Mouse (Mus musculus) adipocyte (in vitro differentiated cells): ENCODE measurements around the gene Zfp385b.

Source experiments
- DNase-seq: peaks from one replicate; pipeline ENCODE4 v3.0.0-alpha.2; 2016; ENCODE audit warnings: low spot score

Zfp385b gene

DNA sequence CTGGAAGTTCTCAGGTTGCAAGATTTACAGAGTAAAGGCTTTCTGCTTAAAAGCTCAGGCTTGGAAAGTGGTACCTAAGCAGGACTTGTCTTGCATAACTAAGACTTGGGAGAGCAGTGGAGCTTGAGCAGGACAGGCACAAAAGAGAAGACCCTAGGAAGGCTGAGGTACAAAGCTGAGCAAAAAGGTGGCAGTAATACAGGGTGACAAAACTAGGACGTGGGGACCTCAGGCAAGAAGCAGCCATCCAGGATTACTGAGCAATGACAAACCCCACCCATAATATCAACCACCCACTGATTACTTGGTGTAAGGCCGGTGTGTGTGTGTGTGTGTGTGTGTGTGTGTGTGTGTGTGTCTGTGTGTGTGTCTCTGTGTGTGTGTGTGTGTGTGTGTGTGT lies 114.0 kb downstream of the Zfp385b start:
- no peak for DNase-seq

DNA sequence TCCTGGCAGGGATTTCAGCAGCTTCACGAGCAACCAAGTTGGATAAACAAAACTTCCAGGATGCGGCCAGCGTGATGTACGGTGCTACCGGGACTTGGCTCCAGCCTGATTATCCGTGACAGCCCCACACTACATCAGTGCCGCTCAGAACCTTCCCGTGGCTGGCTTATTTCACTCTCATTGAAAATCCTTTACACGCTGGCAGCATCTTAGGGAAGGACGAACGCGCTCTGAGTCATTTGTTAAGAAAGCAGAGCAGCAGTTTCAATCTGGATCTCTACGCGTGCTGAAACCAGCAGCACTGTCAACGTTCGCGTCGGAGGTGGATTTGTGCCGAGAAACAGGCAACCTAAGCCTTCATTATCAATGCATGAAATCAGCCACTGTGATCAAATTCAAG lies 116.4 kb downstream of the Zfp385b start:
- DNase-seq = no peak

DNA sequence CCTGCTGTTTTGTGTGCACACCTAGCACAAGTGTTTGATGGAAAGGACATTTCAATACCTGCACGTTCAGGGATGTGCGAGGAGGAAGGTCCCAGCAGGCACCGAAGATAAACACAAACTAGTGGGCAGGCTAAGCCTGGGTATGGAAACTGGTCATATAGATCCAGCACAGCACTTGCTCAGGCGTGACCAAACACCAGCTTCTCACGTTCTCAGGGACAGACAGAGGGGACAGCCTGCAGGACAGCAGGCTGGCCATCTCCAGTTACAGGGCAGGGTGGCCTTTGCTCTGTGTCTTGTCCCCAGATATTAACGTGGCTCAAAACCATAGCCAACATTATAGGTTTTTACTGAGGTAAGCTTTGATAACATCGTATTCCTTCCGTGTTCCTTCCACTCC lies 128.3 kb downstream of the Zfp385b start:
- no peak for DNase-seq

DNA sequence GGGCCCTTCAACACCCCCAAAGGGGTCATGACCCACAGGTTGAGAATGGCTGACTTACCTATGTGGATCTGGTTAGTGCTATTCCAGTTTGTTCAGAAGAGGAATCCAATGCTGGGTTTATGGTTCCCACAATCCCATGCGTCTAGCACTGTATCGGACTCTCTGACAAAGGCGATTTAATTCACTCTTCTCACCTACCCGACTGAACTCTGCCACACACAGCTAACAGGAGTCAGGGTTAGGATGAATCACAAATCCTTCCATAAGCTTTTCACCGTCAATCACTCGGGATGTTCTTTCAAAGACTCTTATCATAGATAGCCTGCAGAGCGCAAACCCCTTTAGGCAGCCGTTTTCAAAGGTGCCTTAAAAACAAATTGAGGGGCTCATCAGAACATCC lies 129.1 kb downstream of the Zfp385b start:
- no peak for DNase-seq

DNA sequence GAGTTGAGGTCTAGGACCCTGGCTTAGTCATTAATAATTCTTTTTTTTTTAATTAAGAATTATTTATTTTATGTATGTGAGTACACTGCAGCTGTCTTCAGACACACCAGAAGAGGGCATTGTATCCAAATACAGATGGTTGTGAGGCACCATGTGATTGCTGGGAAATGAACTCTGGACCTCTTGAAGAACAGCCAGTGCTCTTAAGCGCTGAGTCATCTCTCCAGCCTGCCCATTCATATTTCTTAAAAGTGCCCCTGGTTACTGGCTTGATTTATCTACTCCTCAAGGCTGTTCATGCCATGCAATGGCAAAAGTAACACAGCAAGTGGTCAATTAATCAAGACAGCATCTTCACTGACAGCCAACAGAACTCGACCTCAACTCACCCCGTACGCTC lies 130.8 kb downstream of the Zfp385b start:
- DNase-seq = peak; percentile 29

DNA sequence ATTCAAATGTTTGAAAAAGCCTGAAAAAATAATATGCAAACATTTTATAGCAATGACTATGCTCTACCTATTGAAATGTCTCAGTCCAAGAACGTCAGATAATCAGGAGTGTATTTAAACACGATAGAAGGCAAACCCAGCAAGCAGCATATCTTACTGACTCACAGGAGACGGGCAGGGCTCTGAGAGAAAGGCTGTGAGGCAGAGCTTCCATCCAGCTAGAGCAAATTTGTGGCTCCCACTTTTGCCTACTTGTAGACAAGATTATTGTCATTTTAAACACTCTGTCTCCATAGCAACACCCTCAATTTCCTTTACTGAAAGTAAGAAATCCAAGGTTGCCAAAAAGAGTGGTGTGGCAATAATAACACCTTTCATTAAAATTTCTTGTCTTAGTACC lies 135.4 kb downstream of the Zfp385b start:
- DNase-seq = no peak

DNA sequence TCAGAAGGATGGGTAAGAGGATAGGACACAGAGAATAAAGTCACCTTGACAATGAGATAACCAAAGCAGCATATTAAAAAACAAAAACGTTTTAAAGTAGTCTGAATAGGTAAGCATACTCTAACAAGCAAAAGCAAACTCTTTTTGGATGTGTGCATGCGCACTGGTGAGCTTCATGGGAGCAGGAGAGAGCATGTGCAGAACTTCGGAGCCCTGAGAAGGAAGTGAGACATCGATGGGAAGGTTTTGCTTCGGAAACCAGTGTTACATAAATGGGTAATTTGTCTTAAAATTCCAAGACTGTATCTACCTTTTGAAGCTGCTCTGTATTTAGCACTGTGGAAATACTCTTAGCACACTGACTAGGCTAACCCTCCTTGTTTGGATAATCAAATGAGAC lies 137.2 kb downstream of the Zfp385b start:
- no peak for DNase-seq

DNA sequence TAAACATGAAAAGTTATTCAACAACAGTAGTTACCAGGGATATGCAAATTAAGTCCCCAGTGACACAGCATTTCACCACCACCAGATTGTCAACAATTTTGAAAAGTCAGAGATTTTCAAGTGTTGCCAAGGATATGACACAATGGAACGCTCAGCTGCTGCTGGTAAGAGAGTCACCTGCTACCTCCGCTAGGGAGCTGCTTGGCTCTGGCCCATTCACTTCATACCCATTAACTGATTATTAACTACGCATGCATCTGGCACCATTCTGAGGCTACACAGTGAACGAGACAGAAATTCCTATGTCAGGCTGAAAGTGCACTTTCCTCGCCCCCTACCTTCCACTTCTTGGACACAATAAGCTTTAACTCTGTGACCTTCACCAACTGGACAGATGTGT lies 137.7 kb downstream of the Zfp385b start:
- DNase-seq = no peak

DNA sequence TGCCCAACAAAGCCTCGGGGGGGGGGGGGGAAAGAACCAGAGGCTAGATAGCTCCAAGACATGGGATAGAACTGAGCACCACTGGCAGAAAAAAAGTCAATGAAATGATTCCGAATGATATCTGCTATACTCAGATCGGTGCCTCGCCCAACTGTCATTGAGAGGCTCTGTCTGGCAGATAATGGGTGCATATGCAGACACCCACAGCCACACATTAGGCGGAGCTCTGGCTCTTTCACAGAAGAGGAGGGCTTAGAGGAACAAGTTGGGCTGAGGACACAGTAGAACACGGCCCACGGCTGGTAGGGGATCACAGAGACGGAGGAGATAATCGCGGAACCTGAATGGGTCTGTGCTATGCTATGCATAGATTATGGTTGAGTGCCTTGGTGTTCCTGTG lies 145.7 kb downstream of the Zfp385b start:
- no peak for DNase-seq

DNA sequence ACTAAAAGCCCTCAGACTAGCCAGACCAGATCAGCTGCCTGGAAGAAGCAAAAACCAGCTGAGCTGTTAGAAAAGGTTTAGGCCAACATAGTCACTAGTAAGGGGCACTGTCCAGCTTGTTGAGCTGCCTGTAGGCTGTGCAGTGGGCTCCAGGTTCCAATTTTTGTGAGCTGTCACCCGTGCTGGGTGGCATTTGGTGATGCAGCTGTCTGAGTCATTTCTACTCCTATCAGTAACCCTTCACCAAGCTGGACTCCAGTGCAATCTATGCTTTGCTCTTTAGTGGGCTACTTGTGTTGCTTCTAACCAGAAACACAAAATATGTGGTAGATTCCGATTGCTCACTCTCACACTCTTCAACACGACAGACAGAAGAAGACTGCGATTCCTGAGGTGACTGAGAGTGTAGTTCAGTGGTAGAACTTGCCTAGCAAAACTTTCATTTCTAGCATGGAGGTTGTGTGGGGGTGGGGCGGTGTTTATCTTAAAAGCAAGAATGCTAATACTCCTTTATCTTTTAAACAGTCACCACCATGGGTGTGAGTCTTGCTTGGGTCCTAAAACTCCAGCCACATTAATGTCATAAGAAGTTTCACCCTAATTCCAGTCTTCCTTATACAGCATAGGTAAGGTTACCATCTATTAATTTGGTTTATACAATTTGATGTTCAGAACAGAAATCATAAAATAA lies 147.1 kb downstream of the Zfp385b start:
- no peak for DNase-seq

DNA sequence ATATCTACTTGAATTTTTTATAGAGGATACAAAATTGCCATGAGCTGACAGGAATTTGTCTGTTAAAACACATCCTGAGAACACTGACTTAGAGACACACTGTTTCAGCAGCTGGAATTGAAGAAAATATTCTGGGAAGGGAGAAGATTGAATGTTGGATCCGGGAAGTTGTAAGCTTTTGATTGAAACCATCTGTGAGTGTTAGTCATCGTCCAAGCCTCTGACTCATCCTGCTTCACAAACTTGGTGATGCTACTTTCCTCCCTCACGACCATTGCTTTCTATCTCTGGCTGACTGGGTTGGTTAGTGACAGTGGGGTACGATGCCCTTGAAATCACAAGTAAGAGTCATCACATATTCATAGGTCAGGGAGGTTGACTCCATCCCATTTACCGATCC lies 157.3 kb downstream of the Zfp385b start:
- DNase-seq = no peak

DNA sequence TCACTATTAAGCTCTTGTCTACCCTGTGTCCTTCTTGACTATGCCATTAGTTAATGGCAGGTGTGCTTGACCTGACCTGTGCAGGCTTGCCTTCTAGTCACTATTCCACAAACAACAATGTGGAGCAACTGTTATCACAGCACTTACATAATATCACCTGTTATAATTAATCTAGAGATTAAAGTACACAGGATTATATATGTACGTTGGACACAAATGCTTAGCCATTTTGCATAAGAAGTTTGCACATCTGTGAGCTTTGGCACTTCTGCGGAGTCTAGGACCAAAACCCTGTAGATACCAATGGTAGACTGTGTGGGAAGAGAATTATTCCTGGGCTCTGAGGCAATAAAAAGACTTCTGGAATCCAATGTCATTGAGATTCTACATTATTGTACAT lies 165.8 kb downstream of the Zfp385b start:
- no peak for DNase-seq

DNA sequence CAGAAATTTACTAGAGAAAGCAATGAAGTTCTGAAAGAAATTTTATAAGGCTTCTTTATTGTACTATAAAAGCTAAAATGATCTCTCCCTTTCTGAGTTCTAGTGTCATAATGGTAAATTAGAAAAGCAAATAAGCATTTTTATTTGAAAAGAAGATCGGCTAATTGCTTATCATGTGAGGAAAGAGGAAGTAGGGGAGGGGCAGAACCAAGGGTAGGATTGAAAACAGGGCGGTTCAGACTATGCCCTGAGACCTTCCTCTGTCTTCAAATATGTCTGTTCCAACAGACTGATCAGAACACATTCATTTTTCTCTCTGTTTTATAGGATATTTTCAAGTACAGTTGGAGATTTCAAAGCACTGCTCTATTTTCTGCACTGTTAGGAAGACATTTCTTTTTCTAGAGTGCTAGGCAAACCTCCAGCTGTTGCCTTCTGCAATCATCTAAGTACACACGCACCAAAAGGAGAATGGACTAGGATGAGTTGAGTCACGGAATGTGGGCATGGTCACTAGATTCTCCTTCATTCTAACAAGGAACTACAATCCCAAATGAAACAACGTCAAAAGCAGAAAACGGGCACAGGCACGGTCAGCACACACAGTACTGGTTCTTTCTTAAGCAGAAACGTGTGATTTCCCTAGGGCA lies 177.8 kb downstream of the Zfp385b start:
- DNase-seq = no peak

DNA sequence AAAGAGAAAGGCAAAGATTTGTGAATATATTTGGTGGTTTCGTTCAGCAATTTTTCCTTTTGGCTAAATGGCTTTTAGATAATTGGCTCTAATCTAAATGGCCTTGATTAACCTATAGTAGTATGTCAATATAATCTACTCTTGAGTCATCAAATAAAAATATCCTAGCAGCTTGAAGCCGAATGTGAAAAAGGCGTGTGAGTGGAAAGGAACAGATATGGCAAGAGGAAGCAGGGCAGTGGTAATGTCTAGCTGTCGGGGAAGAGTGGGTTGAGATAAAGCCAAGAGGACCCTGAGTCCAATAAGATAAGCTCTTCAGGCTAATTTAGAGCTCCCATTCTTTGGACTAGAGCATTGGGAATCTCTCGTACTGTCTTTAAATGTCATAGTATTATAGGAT lies 179.4 kb downstream of the Zfp385b start:
- DNase-seq = no peak

DNA sequence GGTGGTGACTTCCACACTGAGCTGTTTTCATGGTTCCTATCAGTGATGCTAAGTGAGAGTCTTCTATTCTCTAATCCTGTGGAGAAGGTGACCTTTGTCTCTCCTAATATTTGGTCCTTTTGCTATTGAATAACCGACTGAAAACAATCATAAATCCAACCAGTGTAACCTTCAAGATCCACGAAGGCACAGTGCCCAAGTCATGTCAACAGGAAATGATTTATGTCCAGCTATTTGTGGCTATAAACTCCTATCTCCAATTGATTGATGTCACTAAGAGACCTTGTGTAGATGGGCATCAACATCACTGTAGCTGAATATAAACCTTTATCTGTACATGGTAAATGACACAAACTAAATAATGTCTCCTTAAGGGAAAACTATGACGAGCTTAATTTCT lies 187.8 kb downstream of the Zfp385b start:
- no peak for DNase-seq

DNA sequence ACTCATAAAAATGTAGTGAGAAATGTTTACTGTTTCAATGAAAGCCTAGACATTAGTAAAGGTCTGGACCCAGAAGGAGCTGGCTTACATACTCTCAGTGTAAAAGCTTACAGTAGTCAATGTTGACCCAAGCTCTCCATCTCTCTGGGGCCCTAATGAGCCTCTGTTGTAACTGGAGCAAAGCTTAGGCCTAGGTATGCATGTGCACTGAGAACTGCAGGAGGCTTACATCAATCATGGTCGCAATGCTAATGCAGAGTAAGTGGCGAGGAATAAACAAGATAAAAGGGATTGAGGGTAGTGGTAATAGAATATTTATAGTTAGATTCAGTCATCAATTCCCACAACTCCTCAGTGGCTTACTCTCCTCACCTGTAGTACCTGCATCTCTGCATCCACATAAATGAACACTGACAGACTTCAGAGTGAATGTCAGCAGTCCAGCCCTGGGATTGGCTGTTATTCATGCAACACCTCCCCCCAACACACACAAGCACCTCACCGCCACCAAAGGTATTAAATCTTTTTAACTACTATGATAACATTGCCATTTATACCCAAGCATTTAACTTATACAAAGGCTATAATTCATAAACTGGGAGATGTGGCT lies 191.7 kb downstream of the Zfp385b start:
- DNase-seq = no peak

DNA sequence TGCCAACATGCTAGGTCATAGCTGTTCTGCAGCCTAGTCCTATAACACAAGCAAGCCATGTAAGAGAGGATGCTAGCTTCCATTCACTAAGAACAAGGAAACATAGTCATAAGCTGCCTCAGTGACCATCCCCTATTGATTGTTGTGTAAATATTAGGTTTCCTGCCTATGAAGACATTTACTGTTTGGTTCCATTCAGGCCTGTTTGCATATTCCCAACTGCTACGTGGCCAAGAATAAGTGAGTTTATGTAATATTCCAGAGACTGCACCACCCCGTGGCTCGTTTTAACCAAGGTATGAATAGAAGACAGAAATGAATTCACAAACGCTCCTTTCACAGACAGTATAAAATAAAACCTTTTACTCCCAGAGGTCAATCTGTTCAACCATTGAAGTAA lies 200.8 kb downstream of the Zfp385b start:
- DNase-seq = no peak

DNA sequence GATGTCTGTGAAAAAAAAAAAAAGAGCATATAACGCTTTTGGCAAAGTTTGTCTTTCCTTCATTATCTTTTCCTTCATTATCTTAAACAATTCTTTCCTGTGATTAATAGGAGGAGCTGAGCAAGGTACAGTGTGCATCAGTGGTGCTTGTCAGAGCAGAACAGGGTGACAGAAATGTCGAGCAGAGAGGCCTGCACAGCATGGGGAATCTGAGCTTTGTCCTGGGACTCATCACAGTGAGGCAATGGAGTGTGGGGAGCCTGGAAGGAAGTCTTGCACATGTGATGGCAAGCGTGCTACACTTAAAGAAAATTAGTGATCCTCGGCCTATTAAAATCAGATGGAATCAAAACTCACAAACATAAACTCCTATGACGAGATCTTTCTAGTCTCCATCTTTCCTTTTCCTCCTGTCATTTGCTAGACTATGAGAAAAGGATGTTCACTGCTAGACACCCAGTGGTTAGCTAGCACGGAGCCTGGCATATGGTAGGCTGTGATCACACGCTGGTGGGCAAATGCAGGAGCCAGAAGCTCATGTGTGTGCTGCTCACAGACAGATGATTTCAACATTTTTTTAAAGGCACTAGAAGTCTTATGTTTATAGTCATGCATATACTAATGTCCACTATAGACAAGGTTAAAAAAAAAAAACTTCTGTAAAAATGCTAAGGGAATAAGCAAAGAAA lies 209.0 kb downstream of the Zfp385b start:
- DNase-seq = no peak

DNA sequence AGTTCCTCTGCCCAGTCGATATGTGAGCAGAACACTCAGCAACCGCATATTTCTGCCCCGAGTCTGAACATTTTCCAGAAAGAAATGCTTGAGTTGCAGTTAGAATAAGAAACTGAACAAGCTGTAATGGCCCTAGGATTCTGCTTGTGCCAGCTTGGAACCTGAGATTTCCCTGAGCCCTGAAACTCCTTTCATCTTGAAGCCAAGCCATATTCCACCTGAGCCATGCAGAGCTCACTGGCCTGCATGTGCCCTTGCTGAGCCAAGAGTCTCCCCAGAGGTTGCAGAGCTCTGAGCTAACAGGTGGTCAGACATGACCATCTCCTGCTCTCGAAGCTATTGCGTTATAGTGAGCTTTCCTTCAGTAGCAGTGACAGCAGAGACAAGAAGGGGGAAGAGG lies 210.0 kb downstream of the Zfp385b start:
- no peak for DNase-seq

DNA sequence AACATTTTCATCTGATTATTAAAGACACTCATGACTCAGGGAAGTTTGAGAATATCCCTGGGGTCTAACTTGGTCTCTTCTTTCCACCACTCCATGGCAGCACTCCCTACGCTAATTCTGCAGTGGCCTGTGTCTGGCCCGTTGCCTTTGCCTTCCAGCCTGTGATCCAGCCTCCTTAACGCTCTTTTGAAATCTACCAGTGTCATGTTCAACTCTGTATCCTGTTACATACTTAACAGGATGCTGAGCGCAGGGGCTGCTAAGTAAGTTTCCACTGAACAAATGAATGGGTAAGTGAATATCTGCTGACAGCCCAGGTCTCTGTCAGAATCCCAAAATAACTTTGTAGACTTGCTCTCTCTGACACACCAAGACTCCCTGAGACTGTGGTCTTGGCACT lies 210.8 kb downstream of the Zfp385b start:
- no peak for DNase-seq

DNA sequence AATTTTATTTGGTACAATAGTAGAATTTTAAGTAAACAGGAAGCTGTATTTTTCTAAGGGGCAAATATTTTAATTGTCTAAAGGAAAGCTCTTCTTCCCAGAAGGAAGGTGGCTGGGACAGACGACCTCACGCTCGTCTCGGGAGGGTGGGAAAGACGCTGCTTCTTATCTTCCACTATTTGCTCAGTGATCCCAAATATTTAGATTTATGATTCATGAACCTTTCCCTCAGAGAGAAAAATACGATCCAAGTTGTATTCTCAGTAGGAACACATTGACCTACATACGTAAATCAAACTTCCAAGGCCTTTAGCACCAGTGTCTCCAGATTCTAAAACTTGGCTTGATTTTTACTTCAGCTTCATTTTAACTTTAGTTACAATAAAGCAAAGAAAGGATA lies 226.0 kb downstream of the Zfp385b start:
- DNase-seq = no peak

DNA sequence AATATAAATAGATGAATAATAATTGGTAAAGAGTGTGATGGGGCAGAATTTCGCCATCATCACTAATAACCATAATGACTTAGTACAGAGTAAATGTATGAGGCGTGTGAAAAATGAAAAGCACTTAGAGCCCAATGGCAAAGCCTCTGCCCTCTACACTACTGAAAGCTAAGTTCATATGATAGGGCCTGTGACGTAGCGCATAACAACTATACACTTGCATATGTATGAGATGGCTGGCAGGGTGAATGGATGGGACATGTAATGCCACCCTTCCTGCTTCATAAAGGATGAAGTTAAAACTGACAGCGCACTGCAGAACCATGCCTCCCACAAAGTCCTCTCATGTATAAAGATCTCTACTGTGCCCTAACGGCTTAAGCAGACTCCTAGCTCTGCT lies 226.9 kb downstream of the Zfp385b start:
- DNase-seq = no peak

DNA sequence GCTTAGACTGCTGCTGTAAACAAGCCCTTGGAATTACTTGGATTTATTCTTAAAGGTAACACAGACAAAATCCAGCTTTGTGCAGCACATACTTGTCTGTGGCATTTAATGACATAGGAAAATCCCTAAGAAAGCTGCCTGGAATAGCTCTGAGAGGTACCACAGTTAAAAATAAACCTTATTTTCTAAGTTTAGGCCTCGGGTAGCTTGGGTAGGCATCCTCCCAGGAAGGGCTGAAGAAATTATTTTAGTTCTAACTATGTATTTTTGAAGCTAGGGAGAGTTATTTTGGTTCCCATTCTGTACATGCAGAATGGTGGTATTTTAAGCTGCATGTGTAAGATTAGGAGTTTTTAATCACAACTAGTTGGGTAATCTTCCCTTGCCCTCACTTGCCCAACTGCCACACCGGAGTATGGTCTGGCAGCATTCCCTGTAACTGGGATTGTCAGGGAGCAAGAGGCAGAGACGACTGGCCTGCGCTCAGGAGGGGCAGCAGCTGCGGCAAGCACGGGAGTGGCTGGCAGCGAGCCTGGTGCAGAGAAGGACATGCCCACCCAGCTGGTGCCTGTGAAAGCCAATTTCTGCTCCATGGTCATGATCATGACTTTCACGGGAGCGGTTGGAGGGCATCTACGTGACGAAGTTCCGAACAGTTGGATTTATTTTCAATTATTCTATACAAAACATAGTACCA lies 230.1 kb downstream of the Zfp385b start:
- no peak for DNase-seq
